Mouse (Mus musculus) heart, adult 18-20 months (tissue): ENCODE results near the gene Kctd10. TPM values are rescaled to one million over a fixed set of nuclear protein-coding genes. Genes with fewer than 3 reads are reported as not detected.
A peak's percentile ranks its signal among the peaks of the same experiment; 100 is the strongest.

Source experiments
- DNase-seq, 2 experiments: peaks; one replicate each; pipeline ENCODE4 v3.0.0; 2021 to 2022; ENCODE audit warnings: mixed read lengths in 1 of 2
- microRNA-seq, 2 experiments: library from miRNA; unstranded; fragments of <30 nt; microRNA quantifications; one replicate each; pipeline ENCODE4 v1.2.0; 2022
- total RNA-seq, 2 experiments: library from RNA; stranded (reverse); gene quantifications; 2 replicates each; pipeline ENCODE4 v1.2.3; 2021

The Kctd10 gene
- total RNA-seq, 2 experiments from 2014 or later, result 49.1 to 51.0 TPM

DNA sequence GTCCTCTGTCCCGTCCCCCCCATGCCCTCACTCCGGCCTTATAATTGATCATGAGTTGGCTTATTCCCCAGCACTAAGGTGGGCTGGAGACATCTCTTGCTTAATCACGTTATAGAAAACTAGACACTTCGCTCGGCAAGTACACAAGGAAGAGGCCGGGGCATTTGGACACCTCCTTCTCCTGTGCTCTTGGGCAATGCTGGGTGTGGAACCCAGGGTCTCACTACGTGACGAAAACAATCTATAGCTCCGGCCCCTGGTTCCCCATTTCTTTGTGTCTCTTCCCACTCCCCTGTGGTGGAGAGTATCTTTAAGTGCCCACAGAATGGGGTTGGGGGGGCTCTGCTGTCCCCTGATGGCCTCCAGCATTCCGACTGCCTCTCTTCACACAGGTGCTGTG, 33.3 kb downstream of the Kctd10 start:
- DNase-seq, result no peak

DNA sequence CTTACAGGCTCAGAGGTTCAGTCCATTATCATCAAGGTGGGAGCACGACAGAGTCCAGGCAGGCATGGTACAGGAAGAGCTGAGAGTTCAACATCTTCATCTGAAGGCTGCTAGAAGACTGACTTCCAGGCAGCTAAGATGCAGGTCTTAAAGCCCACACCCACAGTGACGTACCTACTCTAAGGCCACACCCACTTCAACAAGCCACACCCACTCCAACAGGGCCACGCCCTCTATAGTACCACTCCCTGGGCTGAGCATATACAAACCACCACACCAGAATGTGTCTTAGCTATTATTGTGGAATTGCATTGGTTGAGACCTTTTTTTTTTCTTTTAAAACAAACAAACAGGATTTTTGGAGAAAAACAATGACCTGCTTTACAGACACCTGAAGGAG, 34.8 kb downstream of the Kctd10 start:
- no peak for DNase-seq

GRCm38 (mm10) chr5:114343612-114344011, 36.7 kb downstream of the Kctd10 start:
- no peak for DNase-seq

GRCm38 (mm10) chr5:114342996-114343395, 37.3 kb downstream of the Kctd10 start:
- no peak for DNase-seq

DNA sequence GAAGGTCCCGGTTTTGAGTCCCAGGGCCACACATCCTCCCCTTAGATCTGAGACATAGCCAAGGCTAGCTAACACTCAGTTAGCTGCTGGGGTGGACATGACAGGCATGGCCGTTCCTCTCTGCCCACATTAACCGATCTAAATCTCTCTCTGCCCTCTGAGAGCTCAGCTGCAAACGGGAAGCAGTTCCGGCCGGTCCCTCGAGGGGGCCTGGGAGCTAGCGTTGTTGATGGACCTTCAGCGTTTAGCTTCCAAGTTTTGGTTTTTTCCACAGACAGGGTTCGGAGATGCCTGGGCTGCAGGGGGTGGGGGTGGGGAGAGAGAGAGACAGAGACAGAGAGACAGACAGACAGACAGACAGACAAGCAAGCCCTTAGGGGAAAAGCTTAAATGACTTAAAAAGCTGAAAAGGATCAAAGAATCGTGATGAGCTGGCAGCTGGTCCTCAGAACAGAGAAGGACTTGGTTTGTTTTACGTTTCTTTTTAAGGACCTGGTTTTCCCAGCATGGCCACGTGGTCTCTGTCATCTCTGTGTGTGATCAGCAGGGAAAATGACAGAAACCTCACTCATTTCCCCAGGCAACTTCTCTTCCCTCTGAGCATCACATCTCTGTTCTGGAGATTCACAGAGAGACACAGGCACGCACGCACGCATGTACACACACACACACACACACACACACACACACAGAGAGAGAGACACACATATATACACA, 56.4 kb downstream of the Kctd10 start:
- DNase-seq, result peak; percentile 15 to 26

DNA sequence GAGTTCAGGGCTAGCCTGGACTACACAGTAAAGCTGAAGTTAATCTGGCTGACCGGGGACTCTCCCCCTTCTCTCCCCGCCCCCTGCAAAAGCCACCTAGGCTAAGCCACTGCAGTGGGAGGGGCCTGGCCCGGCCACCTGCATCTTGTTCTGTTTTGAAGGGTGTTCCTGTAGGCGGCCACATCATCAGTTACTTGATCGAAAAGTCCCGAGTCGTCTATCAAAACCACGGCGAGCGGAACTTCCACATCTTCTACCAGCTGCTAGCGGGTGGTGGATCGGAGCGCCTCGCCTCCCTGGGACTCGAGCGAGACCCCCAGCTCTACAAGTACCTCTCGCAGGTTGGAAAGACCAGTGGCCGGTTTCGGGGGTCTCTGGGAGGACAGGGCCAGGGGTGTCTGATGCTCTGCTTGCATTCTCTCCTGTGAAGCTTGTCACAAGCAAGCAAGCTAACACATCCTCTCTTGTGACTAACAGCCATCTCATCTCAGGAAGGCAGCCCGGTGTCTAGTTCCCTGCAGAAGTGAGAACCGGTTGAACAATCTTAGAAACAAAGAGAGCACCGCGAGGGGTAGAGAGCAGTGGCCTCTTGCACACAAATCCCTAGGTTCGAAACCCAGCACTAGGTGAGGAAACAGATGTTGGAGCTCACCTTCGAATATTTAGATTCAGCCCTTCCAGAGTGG, 57.1 kb downstream of the Kctd10 start:
- peak in 1 of 2 experiments; percentile 28 for DNase-seq

Small RNA genes within 50 kb of the gene (microRNA-seq; reads per million reads assigned to microRNA genes)
- 0 reads per million in 2 experiments for gene Mir7027

Other genes starting within 250 kb of the Kctd10 start
- gene Acacb, start 234.0 kb downstream of the Kctd10 start, total RNA-seq, result 100 to 1,000 TPM; 238 to 247 TPM
- not detected for gene Foxn4, start 106.7 kb downstream of the Kctd10 start, total RNA-seq
- under 1 TPM; 0.27 to 0.85 TPM for gene Myo1h, start 91.3 kb downstream of the Kctd10 start, total RNA-seq
- gene Ube3b, start 99 bp upstream of the Kctd10 start, total RNA-seq, result 10 to 100 TPM; 98.2 to 98.3 TPM
- 10 to 100 TPM; 22.3 to 26.3 TPM for gene Mmab, start 63.6 kb upstream of the Kctd10 start, total RNA-seq
- gene Mvk, start 63.8 kb upstream of the Kctd10 start, total RNA-seq, result 1 to 10 TPM; 9.2 TPM
- 1 to 10 TPM; 2.6 to 3.3 TPM for gene Fam222a, start 187.5 kb upstream of the Kctd10 start, total RNA-seq